Mouse (Mus musculus) limb, embryonic 14.5 days (tissue): ENCODE data around the gene Mtif3. TPM values are rescaled to one million over a fixed set of nuclear protein-coding genes. Genes with fewer than 3 reads are reported as not detected.

Experiments used
- ATAC-seq: fragments of 200-750 bp; cut with Nextera tagmentation; 2 replicates; pipeline ENCODE4 v1.8.0; 2017; ENCODE audit warnings: low read depth, moderate number of reproducible peaks, moderate TSS enrichment; ENCODE audit not compliant: low FRiP score
- DNase-seq: peaks from one replicate; pipeline ENCODE4 v3.0.0-alpha.2; 2015; ENCODE audit warnings: low spot score
- H3K27ac ChIP-seq: fragments of 300-500 bp; sonication (generic); replicated peaks from 2 replicates; pipeline ENCODE4 v1.5.1; 2014; ENCODE audit warnings: low read depth, mild to moderate bottlenecking, low read length, moderate library complexity, mixed read lengths
- H3K27me3 ChIP-seq: fragments of 300-500 bp; sonication (generic); 2 replicates; pipeline ENCODE4 v1.6.1; 2014; ENCODE audit warnings: low read length, mixed read lengths; ENCODE audit not compliant: control insufficient read depth, insufficient read depth
- H3K36me3 ChIP-seq: fragments of 300-500 bp; sonication (generic); 2 replicates; pipeline ENCODE4 v1.6.1; 2014; ENCODE audit warnings: mild to moderate bottlenecking, low read length, moderate library complexity, mixed read lengths; ENCODE audit not compliant: control insufficient read depth, insufficient read depth
- H3K4me1 ChIP-seq: fragments of 300-500 bp; sonication (generic); 2 replicates; pipeline ENCODE4 v1.6.1; 2014; ENCODE audit warnings: antibody characterized with exemption, low read length, mixed read lengths; ENCODE audit not compliant: control insufficient read depth, insufficient read depth
- H3K4me2 ChIP-seq: fragments of 300-500 bp; sonication (generic); replicated peaks from 2 replicates; pipeline ENCODE4 v1.6.1; 2014; ENCODE audit warnings: low read depth, mild to moderate bottlenecking, low read length, moderate library complexity; ENCODE audit not compliant: severe bottlenecking
- H3K4me3 ChIP-seq: fragments of 300-500 bp; sonication (generic); replicated peaks from 2 replicates; pipeline ENCODE4 v1.5.1; 2014; ENCODE audit warnings: low read length
- H3K9ac ChIP-seq: fragments of 300-500 bp; sonication (generic); 2 replicates; pipeline ENCODE4 v1.6.1; 2014; ENCODE audit warnings: mild to moderate bottlenecking, low read depth, low read length, moderate library complexity; ENCODE audit not compliant: severe bottlenecking
- H3K9me3 ChIP-seq: fragments of 300-500 bp; sonication (generic); 2 replicates; pipeline ENCODE4 v1.6.1; 2016; ENCODE audit warnings: low read length; ENCODE audit not compliant: control insufficient read depth
- POLR2A ChIP-seq: fragments of 200-500 bp; IDR thresholded peaks from 2 replicates; pipeline ENCODE4 v1.8.0; 2012; ENCODE audit warnings: inconsistent platforms, mild to moderate bottlenecking, moderate library complexity, borderline replicate concordance; ENCODE audit not compliant: insufficient read depth, insufficient read length; ENCODE audit errors: extremely low read depth
- WGBS: fragments of 180-500 bp; shearing (Covaris S2); extraction: QIAGEN DNeasy Blood & Tissue Kit; methylation state at CpG from one replicate; pipeline ENCODE4 v1.1.7; 2014; 5-methylcytosine and 5-hydroxymethylcytosine counted together
- polyA plus RNA-seq, 2 experiments: library from polyadenylated mRNA; depleted of rRNA in 1 of 2; stranded (reverse) in 1 of 2; unstranded in 1 of 2; fragments of >200 nt; fragmentation: Nextera tagmentation in 1 of 2; extraction: Ambion mirVana in 1 of 2; gene quantifications; 2 replicates each; pipeline versions ENCODE4 v1.2.1 to v1.2.3; 2012 to 2014

Mtif3 gene
- polyA plus RNA-seq, 2 experiments = 14.5 to 24.8 TPM

DNA sequence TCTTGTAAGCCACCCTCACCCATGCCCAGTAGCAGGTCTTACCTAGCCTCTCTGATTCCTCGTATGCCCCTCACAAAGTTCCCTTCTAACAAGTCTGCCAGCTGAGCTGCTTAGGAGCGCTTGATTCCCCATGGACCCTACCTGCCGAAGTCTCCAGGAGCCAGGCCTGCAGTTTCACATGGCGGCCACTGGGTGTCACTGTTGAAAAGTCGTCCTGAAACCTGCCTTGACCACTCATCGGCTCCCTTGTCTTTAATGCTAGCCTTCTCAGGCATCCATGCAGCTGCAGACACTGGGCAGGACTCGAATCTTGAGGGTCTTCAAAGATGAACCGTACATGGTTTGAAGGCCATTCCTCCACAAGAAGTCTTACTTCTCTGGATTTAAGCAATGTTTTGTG lies 19.6 kb upstream of the Mtif3 start:
- no peak for TF ChIP-seq POLR2A
- ATAC-seq (no peak), DNase-seq (peak; percentile 47)
- Histone ChIP-seq H3K27ac (no peak overlapping the region), H3K36me3 (no peaks in the 10 kb centered on the region), H3K27me3 (no peaks in the 10 kb centered on the region; the same call in 1 of the 2 replicates), H3K4me3 (no peak overlapping the region), H3K9ac (no peak overlapping the region), H3K4me1 (no peaks in the 10 kb centered on the region), H3K4me2 (no peak overlapping the region), H3K9me3 (no peaks in the 10 kb centered on the region)
- 7% methylated on average over 8 of the region's 8 CpGs for WGBS

DNA sequence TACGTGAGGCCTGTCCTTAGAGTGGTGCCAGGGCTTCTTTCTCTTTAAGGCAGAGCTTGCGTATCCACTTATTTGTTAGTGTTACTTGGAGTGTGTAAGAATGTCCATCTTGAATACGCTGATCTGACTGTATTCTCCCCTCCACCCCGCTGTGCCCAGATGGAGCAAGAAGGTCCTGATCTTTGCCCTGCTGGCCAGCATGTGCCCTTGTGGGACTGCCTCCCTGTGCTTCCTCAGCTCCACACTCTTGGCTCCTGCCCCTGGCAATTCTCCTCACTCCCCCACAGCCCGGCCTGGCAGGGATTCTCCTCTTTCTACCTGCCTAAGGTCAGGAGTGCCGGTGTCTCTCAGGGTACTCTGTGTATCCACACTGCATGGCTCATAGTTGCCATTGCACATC lies 17.8 kb upstream of the Mtif3 start:
- WGBS = 87% methylated on average over 6 of the region's 6 CpGs
- Histone ChIP-seq H3K27me3 (no peaks in the 10 kb centered on the region; the same call in 1 of the 2 replicates), H3K4me3 (no peak overlapping the region), H3K9ac (no peak overlapping the region), H3K4me1 (no peaks in the 10 kb centered on the region), H3K36me3 (no peaks in the 10 kb centered on the region), H3K9me3 (no peaks in the 10 kb centered on the region), H3K4me2 (no peak overlapping the region), H3K27ac (no peak overlapping the region)
- DNase-seq = no peak
- no peak for TF ChIP-seq POLR2A
- no peak for ATAC-seq

DNA sequence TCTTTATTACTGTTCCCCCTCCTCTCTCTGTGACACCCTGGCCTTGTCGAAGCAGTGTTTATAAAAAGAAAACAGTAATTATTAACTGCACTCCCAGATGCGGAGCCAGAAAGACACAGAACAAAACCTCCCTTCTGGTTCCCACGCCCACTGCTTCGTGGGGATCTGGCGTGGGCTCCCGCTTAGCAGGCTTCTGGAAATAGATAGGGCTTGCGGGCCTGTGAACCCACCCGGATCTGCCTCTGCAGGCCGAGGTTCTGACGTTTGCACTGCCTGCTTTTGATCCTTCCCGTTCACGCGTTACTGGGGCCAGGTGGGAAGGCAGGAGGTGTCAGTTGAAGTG lies 11.2 kb upstream of the Mtif3 start:
- Histone ChIP-seq H3K4me2 (no peak overlapping the region), H3K27ac (no peak overlapping the region), H3K4me3 (no peak overlapping the region), H3K27me3 (no peaks in the 10 kb centered on the region), H3K9ac (no peak overlapping the region), H3K36me3 (no peaks in the 10 kb centered on the region), H3K4me1 (no peaks in the 10 kb centered on the region), H3K9me3 (no peaks in the 10 kb centered on the region)
- TF ChIP-seq POLR2A = no peak
- DNase-seq = no peak
- 42% methylated on average over 13 of the region's 13 CpGs for WGBS
- no peak for ATAC-seq

DNA sequence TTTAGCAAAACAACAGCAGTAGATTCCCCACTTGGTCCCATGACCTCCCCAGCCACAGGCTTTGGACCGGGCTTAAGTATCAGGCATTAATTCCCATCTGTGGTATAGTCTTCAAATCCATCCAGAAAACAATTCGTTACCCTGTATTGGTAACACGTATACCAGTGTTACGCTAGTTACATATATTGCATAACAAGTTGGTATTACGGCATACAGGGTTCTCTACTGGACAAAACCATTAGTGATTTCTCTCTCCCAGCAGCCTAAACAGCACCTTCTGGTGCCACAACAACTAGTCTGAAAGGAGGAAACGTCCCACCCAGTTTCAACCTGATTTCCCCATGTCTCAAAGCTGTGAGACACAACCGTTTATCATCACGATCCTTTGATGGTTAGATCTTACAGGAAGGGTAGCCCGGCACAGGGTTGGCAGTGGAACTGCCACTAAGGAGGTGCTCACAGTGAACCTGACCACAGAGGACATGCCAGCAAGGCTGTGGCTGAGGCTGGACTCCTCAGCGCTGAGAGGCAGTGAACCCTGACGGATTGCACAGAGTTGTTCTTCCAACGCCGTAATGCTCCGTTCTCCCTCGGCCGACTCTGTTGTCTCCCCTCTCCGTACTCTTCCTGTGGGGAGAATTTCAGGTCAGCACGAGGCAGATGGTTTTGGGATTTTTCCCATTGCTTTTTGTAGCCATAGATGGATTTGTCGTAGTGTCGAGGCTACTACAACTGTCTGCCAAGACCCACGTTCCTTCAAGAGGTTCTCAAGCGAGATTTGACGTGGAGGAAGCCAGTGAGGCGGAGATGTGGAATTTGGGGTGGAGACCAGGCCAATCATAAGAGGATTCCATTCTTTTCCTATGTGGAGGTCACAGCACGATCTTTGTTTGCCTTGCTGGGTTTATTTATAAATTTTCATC lies 10.5 kb upstream of the Mtif3 start:
- DNase-seq = no peak
- Histone ChIP-seq H3K27me3 (no peaks in the 10 kb centered on the region), H3K9ac (no peak overlapping the region), H3K27ac (no peak overlapping the region), H3K9me3 (no peaks in the 10 kb centered on the region), H3K36me3 (no peaks in the 10 kb centered on the region), H3K4me1 (no peaks in the 10 kb centered on the region), H3K4me3 (no peak overlapping the region), H3K4me2 (no peak overlapping the region)
- no peak for TF ChIP-seq POLR2A
- ATAC-seq = no peak
- 84% methylated on average over 25 of the region's 25 CpGs for WGBS

- H3K27me3 ChIP-seq = no peaks in the 10 kb centered on the region
- H3K9me3 ChIP-seq = no peaks in the 10 kb centered on the region
- H3K4me3 ChIP-seq = no peak overlapping the region
- H3K9ac ChIP-seq = no peak overlapping the region
- H3K27ac ChIP-seq = no peak overlapping the region
- no peak for DNase-seq
- no peak overlapping the region for H3K4me2 ChIP-seq
- no peaks in the 10 kb centered on the region for H3K36me3 ChIP-seq
- ATAC-seq = no peak
- H3K4me1 ChIP-seq = no peaks in the 10 kb centered on the region
- WGBS = 93% methylated on average over 9 of the region's 9 CpGs
- TF ChIP-seq POLR2A = no peak
Observed at GRCm38 (mm10) chr5:146973353-146973752, 9.8 kb upstream of the Mtif3 start.
